Mouse (Mus musculus) layer of hippocampus, postnatal 10 days (tissue): Measurements from ENCODE around the gene Cit. TPM values are rescaled to one million over a fixed set of nuclear protein-coding genes. Genes with fewer than 3 reads are reported as not detected.
A peak's percentile ranks its signal among the peaks of the same experiment; 100 is the strongest.

Source experiments
- DNase-seq, 2 experiments: peaks; one replicate each; pipeline ENCODE4 v3.0.0; 2021; ENCODE audit warnings: low spot score in 2 of 2
- total RNA-seq, 2 experiments: library from RNA; stranded (reverse); gene quantifications; 2 replicates each; pipeline ENCODE4 v1.2.3; 2021

Gene Cit
- total RNA-seq, 2 experiments from 2014 or later, result 42.8 to 52.6 TPM

GRCm38 (mm10) chr5:116006324-116007099 lies 161.4 kb downstream of the Cit start:
- no peak for DNase-seq

DNA sequence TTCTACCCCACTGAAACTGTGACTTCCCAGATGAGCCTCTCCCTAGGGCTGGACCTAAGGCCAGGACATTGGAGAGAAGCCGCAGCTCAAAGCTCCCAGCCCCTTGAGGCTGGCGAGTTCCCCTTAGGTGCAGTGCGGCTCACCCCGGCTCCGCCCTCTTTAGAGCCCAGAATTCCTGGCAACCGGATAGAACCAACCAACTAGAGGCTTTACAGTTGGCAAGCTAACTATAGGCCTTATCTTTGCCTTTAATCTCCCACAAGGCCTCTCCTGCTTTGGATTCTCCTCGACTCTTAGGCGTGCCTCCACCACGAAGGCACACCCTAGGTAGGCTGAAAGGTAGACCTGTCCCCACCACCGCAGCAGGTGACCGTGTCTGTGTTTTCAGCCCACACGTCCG lies 162.6 kb downstream of the Cit start:
- no peak for DNase-seq

DNA sequence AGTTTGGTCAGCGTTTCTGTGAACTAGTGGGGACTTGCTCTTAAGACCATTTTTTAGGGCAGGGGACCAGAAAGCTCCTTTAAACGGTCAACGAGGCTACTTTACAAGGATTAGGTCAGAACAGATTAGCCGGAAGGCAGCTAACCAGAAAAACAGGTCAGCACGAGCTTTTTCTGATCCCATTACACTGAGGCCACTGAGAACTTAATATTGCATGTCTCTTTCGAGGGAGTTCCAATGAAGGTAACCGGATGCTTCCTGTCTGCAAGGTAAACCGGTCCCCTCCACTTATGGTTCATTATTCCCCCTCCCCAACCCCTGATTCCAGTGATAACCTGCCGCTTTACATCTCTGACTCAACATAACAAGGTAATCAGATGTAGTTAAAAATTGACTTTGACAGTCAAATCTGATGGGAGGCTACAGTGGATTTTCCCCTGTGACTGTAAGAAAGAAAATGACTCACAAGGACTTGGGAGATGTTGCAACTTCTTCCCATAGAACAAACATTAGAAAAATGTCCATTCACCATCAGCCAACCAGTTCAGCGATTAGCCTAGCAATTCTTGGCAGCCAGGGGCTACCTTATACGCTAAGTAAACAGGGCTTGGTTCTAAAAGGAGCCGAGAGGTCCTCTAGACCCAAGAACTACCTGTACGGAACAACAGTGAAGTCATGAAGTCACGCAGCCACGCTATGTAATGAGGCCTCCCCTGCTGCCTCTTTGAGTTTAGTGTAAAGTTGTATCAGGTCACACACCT lies 164.2 kb downstream of the Cit start:
- DNase-seq, result no peak

- DNase-seq, result no peak
Observed at GRCm38 (mm10) chr5:116009884-116010627, 165.0 kb downstream of the Cit start.

GRCm38 (mm10) chr5:116011700-116012099 lies 166.6 kb downstream of the Cit start:
- no peak for DNase-seq

DNA sequence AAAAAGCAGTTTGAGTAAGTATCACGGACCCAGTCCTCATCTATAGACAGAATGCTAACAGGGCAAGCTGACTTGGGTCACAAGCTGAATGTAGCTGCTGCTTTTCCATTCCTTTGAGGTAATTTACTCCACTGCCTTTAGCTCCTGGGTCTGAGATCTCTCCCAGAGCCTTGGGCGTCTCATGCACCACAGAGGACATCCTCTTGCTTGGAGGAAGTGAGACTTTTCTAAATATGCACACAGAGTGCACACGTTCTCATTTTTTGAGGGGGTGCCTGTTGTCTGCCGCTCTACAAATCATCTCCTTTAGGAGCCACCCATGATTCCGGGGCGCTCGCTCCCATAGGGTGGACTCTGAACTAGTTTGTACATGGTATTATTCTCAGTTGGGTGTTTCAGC lies 167.4 kb downstream of the Cit start:
- DNase-seq, result no peak

- no peak for DNase-seq
Observed at GRCm38 (mm10) chr5:116013821-116014220, 168.7 kb downstream of the Cit start.

- no peak for DNase-seq
Observed at GRCm38 (mm10) chr5:116014237-116014636, 169.2 kb downstream of the Cit start.

DNA sequence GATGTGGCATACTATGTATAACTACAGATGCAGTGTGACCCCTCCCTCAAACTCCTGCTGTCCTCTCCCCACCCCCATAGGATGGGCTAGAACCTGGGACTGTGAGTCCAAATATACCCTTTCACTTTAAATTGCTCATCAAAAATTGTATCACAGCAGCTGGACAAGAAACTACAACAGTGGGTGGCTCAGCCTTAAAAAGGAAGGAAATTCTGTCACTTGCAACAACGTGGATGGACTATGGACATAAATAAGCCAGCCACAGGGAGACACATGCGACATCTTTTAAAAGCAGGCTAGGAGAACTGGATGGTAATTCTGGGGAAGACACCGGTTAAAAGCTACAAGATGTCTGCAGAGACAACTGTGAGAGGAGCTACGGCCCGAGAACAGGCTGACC lies 171.5 kb downstream of the Cit start:
- no peak for DNase-seq

DNA sequence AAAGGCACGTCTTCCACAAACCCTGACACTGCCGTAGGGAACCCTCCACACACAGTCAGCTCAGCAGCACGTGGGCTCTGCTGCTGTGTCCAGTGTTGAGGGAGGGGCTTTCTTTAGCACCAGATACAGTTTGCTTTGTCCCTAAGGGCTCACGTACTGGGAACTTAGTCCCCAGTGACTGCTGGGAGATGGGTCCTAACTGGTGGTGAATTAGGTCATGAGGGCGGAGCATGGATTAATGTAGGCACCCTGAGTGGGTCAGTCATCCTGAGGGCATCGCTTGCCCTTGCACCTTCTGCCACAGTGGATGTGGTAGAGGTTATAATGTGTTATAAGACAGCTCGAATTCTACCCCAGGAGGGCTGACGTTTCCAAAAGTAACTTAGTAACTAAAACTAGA lies 172.3 kb downstream of the Cit start:
- DNase-seq, result no peak

GRCm38 (mm10) chr5:116018196-116018595 lies 173.1 kb downstream of the Cit start:
- DNase-seq, result no peak

DNA sequence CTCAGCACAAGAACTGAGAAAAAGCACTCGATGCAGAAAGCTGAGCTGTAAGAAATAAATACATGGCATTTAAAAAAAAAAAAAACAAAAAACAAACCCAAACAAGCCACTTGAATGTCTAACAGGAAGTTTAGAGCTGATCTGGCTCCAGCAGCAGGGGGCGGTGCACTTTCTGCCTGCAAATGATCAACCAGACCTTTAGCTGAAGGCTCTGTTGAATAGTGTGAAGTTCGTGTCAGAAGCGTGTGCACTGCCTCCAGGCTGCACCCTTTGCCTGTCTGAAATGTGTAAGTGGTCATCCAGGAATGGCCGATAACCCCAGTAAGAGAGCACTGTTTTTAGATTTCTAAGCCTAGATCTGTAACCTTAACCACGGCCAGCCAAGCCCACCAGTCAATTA lies 173.7 kb downstream of the Cit start:
- no peak for DNase-seq

GRCm38 (mm10) chr5:116019371-116019770 lies 174.3 kb downstream of the Cit start:
- no peak for DNase-seq

- DNase-seq, result no peak
Observed at GRCm38 (mm10) chr5:116021552-116021951, 176.5 kb downstream of the Cit start.

DNA sequence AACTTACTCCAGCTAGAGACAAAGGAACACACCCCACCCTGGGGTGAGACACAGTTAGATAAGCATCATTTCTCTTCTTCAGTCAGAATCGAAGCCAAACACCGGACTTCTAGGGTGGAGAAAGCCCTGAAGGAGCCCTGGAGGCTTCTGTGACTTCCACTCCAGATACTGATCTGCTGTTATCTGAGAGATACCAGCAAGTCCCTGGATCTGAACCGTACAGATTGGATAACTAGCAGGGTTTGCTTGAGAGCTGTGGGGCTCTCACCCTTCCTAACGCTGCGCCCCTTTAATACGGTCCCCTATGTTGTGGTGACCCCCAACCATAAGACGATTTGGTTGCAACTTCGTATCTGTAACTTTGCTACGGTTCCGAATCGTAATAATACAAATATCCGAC lies 177.1 kb downstream of the Cit start:
- no peak for DNase-seq

DNA sequence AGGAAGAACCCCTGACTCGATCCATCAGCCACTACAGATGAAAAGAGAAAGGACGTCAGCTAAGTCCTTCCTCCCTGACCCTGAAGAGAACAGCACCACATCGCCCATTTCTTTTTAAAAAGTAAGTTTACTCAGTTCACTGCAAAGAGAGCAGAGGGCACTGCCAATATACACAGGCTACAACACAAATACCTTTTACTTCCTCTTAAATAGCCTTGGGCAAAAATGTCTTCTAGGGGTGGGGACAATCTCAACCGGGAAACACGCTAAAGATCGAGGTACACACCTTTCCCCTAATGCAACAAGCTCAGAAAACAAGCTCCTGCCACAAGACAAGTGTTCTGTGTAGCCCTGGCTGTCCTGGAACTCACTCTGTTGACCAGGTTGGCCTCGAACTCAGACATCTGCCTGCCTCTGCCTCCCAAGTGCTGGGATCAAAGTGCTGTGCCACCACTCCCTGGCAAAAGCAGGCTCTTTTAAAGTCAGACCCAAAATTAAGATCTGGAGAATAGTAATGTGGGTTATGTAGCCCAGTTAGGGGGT lies 177.7 kb downstream of the Cit start:
- no peak for DNase-seq

GRCm38 (mm10) chr5:116023251-116023661 lies 178.2 kb downstream of the Cit start:
- peak; percentile 36 to 59 for DNase-seq

GRCm38 (mm10) chr5:116023821-116024284 lies 178.8 kb downstream of the Cit start:
- peak in 1 of 2 experiments; percentile 23 for DNase-seq

DNA sequence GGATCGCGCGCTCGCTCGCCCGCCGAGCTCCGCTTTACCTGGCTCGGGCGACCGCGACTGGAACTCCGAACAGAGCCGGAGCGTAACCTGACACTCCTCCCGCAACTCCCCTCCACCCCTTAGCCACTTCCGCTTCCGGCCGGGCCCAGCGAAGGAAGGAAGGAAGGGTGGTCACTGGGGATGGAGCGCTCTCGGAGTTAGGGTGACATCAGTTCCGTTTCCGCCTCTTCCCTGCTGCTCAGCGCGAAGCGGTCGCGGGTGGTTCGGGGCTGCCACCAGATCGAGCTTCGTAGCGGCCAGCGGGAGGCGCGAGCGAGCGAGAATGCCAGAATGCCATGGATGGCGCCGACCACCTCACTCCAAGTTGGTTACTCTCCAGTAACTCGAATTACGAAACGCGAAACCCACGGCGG lies 179.3 kb downstream of the Cit start, which contains the start of gene Prkab1:
Gene Prkab1 (minus strand): TSS at position 182 of the 413 bp plus-strand sequence.
- DNase-seq, result peak; percentile 84 to 90

GRCm38 (mm10) chr5:116026107-116026506 lies 181.0 kb downstream of the Cit start:
- no peak for DNase-seq

- no peak for DNase-seq
Observed at GRCm38 (mm10) chr5:116026561-116026960, 181.5 kb downstream of the Cit start.
